Mouse (Mus musculus) myocyte (in vitro differentiated cells): ENCODE data around the gene Kif11.

Experiments used
- MAX ChIP-seq: IDR thresholded peaks from one replicate; pipeline ENCODE4 v1.6.1; 2011; ENCODE audit warnings: low read depth, mild to moderate bottlenecking, control low read depth
- POLR2A ChIP-seq: IDR thresholded peaks from one replicate; pipeline ENCODE4 v1.6.1; 2011; ENCODE audit warnings: low read depth, mild to moderate bottlenecking, control low read depth, moderate library complexity; ENCODE audit not compliant: insufficient read length
- POLR2AphosphoS2 ChIP-seq: IDR thresholded peaks from one replicate; pipeline ENCODE4 v1.6.1; 2011; ENCODE audit warnings: low read depth, control low read depth; ENCODE audit not compliant: insufficient read length
- REST ChIP-seq: IDR thresholded peaks from one replicate; pipeline ENCODE4 v1.6.1; 2011; ENCODE audit warnings: mild to moderate bottlenecking, control low read depth, moderate library complexity; ENCODE audit not compliant: insufficient read depth, insufficient read length

DNA sequence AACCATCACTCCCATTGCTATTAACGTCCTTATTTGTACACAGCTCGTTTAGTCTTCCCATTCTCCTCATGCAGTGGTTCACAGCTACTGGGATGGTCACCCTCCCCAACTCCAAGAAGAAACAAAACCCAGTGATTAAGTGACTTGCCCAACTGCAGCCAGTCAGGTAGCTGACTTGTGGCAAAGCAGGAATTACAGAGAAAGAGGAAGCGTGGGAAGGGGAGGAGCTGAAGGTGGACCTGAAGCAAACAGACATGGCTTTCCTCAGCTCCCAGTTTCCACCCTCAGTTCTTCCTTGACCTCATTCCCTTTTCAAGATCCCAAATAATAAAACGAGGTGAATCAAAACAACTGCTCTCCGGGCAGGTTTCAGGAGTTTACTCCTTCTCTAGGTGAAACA lies 35.7 kb upstream of the Kif11 start:
- TF ChIP-seq REST = no peak
- no peak for TF ChIP-seq POLR2A
- TF ChIP-seq POLR2AphosphoS2 = no peak
- no peak for TF ChIP-seq MAX
